Mouse (Mus musculus): ENCODE data around the gene Mocs2.

GRCm38 (mm10) chr13:114839098-114839497 is 21.1 kb downstream of the Mocs2 start:
- TF ChIP-seq GATA1 (IDR thresholded peaks at IDR 0.05; ENCODE audit: borderline replicate concordance, low read length) (no peak), FLI1 (IDR thresholded peaks at IDR 0.05; ENCODE audit: low read length) (no peak)

Data from megakaryocyte, embryonic 14.5 days (primary cell).